Mouse (Mus musculus) heart, adult 2 months (tissue): ENCODE measurements around the gene Pcsk6. TPM values are rescaled to one million over a fixed set of nuclear protein-coding genes. Genes with fewer than 3 reads are reported as not detected.

ENCODE experiments used
- DNase-seq, 2 experiments: peaks; one replicate each; pipeline ENCODE4 v3.0.0; 2021
- H3K27ac ChIP-seq: fragments of 200-600 bp; 2 replicates; pipeline ENCODE4 v1.8.1; 2022
- H3K27me3 ChIP-seq: fragments of 200-500 bp; 2 replicates; pipeline ENCODE4 v1.6.1; 2012; ENCODE audit warnings: mild to moderate bottlenecking, low read length, inconsistent platforms, mixed read lengths; ENCODE audit not compliant: control insufficient read depth, insufficient read depth
- H3K36me3 ChIP-seq: fragments of 200-500 bp; 2 replicates; pipeline ENCODE4 v1.6.1; 2012; ENCODE audit warnings: low read length, inconsistent platforms; ENCODE audit not compliant: control insufficient read depth, insufficient read depth
- H3K4me1 ChIP-seq: fragments of 200-500 bp; 2 replicates; pipeline ENCODE4 v1.6.1; 2011; ENCODE audit warnings: low read length; ENCODE audit not compliant: control insufficient read depth, insufficient read depth
- H3K4me3 ChIP-seq: fragments of 200-600 bp; 2 replicates; pipeline ENCODE4 v1.8.1; 2022
- H3K79me2 ChIP-seq: fragments of 200-500 bp; replicated peaks from 2 replicates; pipeline ENCODE4 v1.6.1; 2012; ENCODE audit warnings: mild to moderate bottlenecking, inconsistent platforms, low read length, moderate library complexity, mixed read lengths; ENCODE audit not compliant: control insufficient read depth, insufficient read depth
- H3K9ac ChIP-seq: fragments of 200-500 bp; 2 replicates; pipeline ENCODE4 v1.6.1; 2012; ENCODE audit warnings: low read depth, mild to moderate bottlenecking, control low read depth, inconsistent platforms, low read length, mixed read lengths
- CTCF ChIP-seq: fragments of 200-600 bp; IDR thresholded peaks from 2 replicates; pipeline ENCODE4 v1.8.1; 2022; ENCODE audit warnings: antibody characterized with exemption, mild to moderate bottlenecking, moderate library complexity
- EP300 ChIP-seq: fragments of 200-500 bp; IDR thresholded peaks from 2 replicates; pipeline ENCODE4 v1.6.1; 2011; ENCODE audit warnings: low read depth, low read length, control low read depth; ENCODE audit not compliant: insufficient read depth
- POLR2A ChIP-seq: fragments of 200-500 bp; IDR thresholded peaks from 2 replicates; pipeline ENCODE4 v1.6.1; 2011; ENCODE audit warnings: mild to moderate bottlenecking, low read depth, low read length, control low read depth; ENCODE audit not compliant: insufficient read depth
- WGBS: fragments of 180-500 bp; shearing (Covaris S2); methylation state at CpG from one replicate; pipeline ENCODE4 v1.1.7; 2018; 5-methylcytosine and 5-hydroxymethylcytosine counted together
- intact Hi-C: fragments of 180-260 bp; cut with DNase I; formaldehyde crosslinking; loops from one replicate; pipeline ENCODE4 v1.15.1; 2025
- polyA plus RNA-seq: library from polyadenylated mRNA; depleted of rRNA; stranded (reverse); fragments of >200 nt; gene quantifications from 2 replicates; pipeline ENCODE4 v1.2.3, GENCODE M21; 2012
- total RNA-seq, 2 experiments: library from RNA; stranded (reverse); gene quantifications; 2 replicates each; pipeline ENCODE4 v1.2.3; 2021

Pcsk6 gene
- total and polyA plus RNA-seq, 3 experiments, result 27.9 to 44.0 (median 36.0) TPM

GRCm38 (mm10) chr7:65903456-65903855 lies 41.9 kb downstream of the Pcsk6 start:
- Histone ChIP-seq H3K27me3 (no peaks in the 10 kb centered on the region), H3K27ac (peak overlapping the region; percentile 42), H3K9ac (no peak overlapping the region), H3K4me1 (peaks cover 11% of the 10 kb centered on the region), H3K4me3 (no peak overlapping the region), H3K79me2 (no peaks in the 10 kb centered on the region), H3K36me3 (0 out of 2 replicates have a peak, but pooled peaks cover 3% of the 10 kb centered on the region)
- intact Hi-C loops, result loop anchor here (5.0 kb wide), 1 partner anchor 41 kb away; the partner anchor contains the start of gene Pcsk6
- 67% methylated on average over 6 of the region's 6 CpGs for WGBS
- TF ChIP-seq EP300 (no peak), POLR2A (no peak), CTCF (no peak)
- DNase-seq, result no peak

GRCm38 (mm10) chr7:65906528-65907272 lies 45.2 kb downstream of the Pcsk6 start:
- intact Hi-C loops, result no loop called here
- H3K9ac ChIP-seq, result no peak overlapping the region
- DNase-seq, result no peak
- H3K27me3 ChIP-seq, result no peaks in the 10 kb centered on the region
- H3K4me1 ChIP-seq, result peaks cover 10% of the 10 kb centered on the region
- TF ChIP-seq EP300 (no peak), POLR2A (no peak), CTCF (no peak)
- H3K79me2 ChIP-seq, result no peaks in the 10 kb centered on the region
- H3K36me3 ChIP-seq, result 0 out of 2 replicates have a peak, but pooled peaks cover 2% of the 10 kb centered on the region
- no peak overlapping the region for H3K27ac ChIP-seq
- WGBS, result 76% methylated on average over 9 of the region's 9 CpGs
- H3K4me3 ChIP-seq, result no peak overlapping the region

GRCm38 (mm10) chr7:65909343-65910127 lies 48.0 kb downstream of the Pcsk6 start:
- Histone ChIP-seq H3K79me2 (no peaks in the 10 kb centered on the region), H3K4me3 (no peak overlapping the region), H3K27ac (peak overlapping the region; percentile 6), H3K4me1 (peaks cover 4% of the 10 kb centered on the region; the same call in 1 of the 2 replicates), H3K27me3 (no peaks in the 10 kb centered on the region), H3K9ac (no peak overlapping the region), H3K36me3 (no peaks in the 10 kb centered on the region)
- intact Hi-C loops, result no loop called here
- TF ChIP-seq POLR2A (no peak), CTCF (no peak; the same call in 1 of the 2 replicates), EP300 (0 out of 2 replicates have a peak, but pooled peaks have one; percentile 61)
- 66% methylated on average over 12 of the region's 12 CpGs for WGBS
- DNase-seq, result peak; percentile 64 to 68

DNA sequence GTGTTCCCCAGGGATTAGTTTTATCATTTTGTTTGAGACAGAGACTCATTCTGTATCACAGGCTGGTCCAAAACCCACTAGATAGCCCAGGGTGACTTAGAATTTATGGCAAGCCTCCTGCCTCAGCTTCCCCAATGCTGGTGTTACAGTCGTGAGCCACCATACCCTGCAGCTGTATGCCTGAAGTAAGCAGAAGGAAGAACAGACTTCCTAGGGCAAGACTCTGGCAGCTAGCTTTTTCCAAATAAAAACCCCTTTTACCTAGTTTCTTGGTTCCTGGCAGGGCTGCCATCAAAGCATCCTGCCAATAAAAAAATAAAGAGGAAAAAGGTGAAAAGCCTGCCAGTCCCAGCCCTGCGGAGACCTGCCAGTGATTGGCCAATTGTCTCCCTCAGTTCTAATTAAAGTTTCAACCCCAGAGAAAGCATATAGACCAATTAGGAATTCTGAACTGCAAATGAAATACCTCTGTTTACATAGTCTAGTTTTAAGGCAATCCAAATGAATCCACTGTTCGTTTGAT lies 51.6 kb downstream of the Pcsk6 start:
- H3K27me3 ChIP-seq, result no peaks in the 10 kb centered on the region
- 66% methylated on average over 3 of the region's 3 CpGs for WGBS
- no peak overlapping the region for H3K4me3 ChIP-seq
- H3K9ac ChIP-seq, result no peak overlapping the region
- no peak for DNase-seq
- H3K4me1 ChIP-seq, result peaks cover 4% of the 10 kb centered on the region
- H3K36me3 ChIP-seq, result no peaks in the 10 kb centered on the region
- intact Hi-C loops, result no loop called here
- H3K79me2 ChIP-seq, result no peaks in the 10 kb centered on the region
- TF ChIP-seq EP300, result no peak
- no peak for TF ChIP-seq POLR2A
- no peak for TF ChIP-seq CTCF
- no peak overlapping the region for H3K27ac ChIP-seq

GRCm38 (mm10) chr7:65914761-65915301 lies 53.3 kb downstream of the Pcsk6 start:
- no peaks in the 10 kb centered on the region for H3K79me2 ChIP-seq

More at GRCm38 (mm10) chr7:65914761-65915301, 53.3 kb downstream of the Pcsk6 start:
- peak; percentile 52 to 68 for DNase-seq
- H3K4me1 ChIP-seq, result peaks cover 2% of the 10 kb centered on the region
- intact Hi-C loops, result no loop called here
- peak overlapping the region; percentile 61 for H3K27ac ChIP-seq
- H3K27me3 ChIP-seq, result no peaks in the 10 kb centered on the region
- H3K36me3 ChIP-seq, result no peaks in the 10 kb centered on the region
- 0 out of 2 replicates have a peak, but pooled peaks have one; percentile 6 for TF ChIP-seq CTCF
- TF ChIP-seq POLR2A, result no peak
- TF ChIP-seq EP300, result 0 out of 2 replicates have a peak, but pooled peaks have one; percentile 27
- WGBS, result 43% methylated on average over 11 of the region's 11 CpGs
- H3K4me3 ChIP-seq, result no peak overlapping the region
- no peak overlapping the region for H3K9ac ChIP-seq
